Mouse (Mus musculus) CH12.LX (cell line): ENCODE results near the gene Nos1. TPM values are rescaled to one million over a fixed set of nuclear protein-coding genes. Genes with fewer than 3 reads are reported as not detected.

Experiments used
- DNase-seq: peaks from one replicate; pipeline ENCODE4 v3.0.0-alpha.2; 2013; ENCODE audit errors: extremely low read depth
- H3K27ac ChIP-seq: 2 replicates; pipeline ENCODE4 v1.5.1; 2012; ENCODE audit warnings: low read depth, mild to moderate bottlenecking, control low read depth, moderate library complexity; ENCODE audit not compliant: insufficient read depth
- H3K27me3 ChIP-seq: replicated peaks from 2 replicates; pipeline ENCODE3; 2012; ENCODE audit warnings: inconsistent platforms
- H3K36me3 ChIP-seq, 2 experiments: replicated peaks in 1 of 2; 2 replicates each; pipeline versions ENCODE3 to v1.6.1; 2012; ENCODE audit warnings: inconsistent platforms in 1 of 2, low read length in 1 of 2, mild to moderate bottlenecking in 1 of 2, mixed read lengths in 1 of 2, moderate library complexity in 1 of 2; ENCODE audit not compliant: control insufficient read depth in 1 of 2, insufficient read depth in 1 of 2
- H3K4me1 ChIP-seq, 2 experiments: 2 replicates each; pipeline ENCODE4 v1.6.1; 2012; ENCODE audit warnings: inconsistent platforms in 1 of 2, moderate library complexity in 1 of 2; ENCODE audit not compliant: insufficient read depth in 2 of 2, control insufficient read depth in 1 of 2
- H3K4me2 ChIP-seq: 2 replicates; pipeline ENCODE4 v1.6.1; 2012; ENCODE audit warnings: low read depth, mild to moderate bottlenecking, control low read depth; ENCODE audit not compliant: poor library complexity, insufficient read depth, severe bottlenecking
- H3K4me3 ChIP-seq, 3 experiments: fragments of 150-350 bp in 1 of 3; sonication (generic) in 1 of 3; replicated peaks in 1 of 3; 2 replicates each; pipeline versions ENCODE3 to v1.5.1; 2011 to 2012; ENCODE audit warnings: low read depth in 2 of 3, low read length in 2 of 3, mild to moderate bottlenecking in 2 of 3, moderate library complexity in 2 of 3, control low read depth in 1 of 3, improper control_type of control experiment in 1 of 3, inconsistent platforms in 1 of 3, mixed read lengths in 1 of 3; ENCODE audit not compliant: poor library complexity in 1 of 3
- H3K79me2 ChIP-seq: replicated peaks from 2 replicates; pipeline ENCODE4 v1.6.1; 2012; ENCODE audit warnings: mild to moderate bottlenecking, moderate library complexity; ENCODE audit not compliant: control insufficient read depth, poor library complexity, insufficient read depth, severe bottlenecking; ENCODE audit errors: extremely low read depth
- H3K9ac ChIP-seq: 2 replicates; pipeline ENCODE4 v1.6.1; 2012; ENCODE audit warnings: low read depth, mild to moderate bottlenecking, control low read depth, moderate library complexity; ENCODE audit not compliant: insufficient read depth
- H3K9me3 ChIP-seq: replicated peaks from 2 replicates; pipeline ENCODE3; 2012; ENCODE audit warnings: low read length, inconsistent platforms, mixed read lengths
- BHLHE40 ChIP-seq: IDR thresholded peaks from 2 replicates; pipeline ENCODE4 v1.6.1; 2011; ENCODE audit warnings: mild to moderate bottlenecking, low read depth, low read length, improper control_type of control experiment
- E2F4 ChIP-seq: IDR thresholded peaks from 2 replicates; pipeline ENCODE4 v1.6.1; 2011; ENCODE audit warnings: low read depth, low read length, improper control_type of control experiment; ENCODE audit not compliant: insufficient replicate concordance
- ELF1 ChIP-seq: IDR thresholded peaks from 2 replicates; pipeline ENCODE4 v1.6.1; 2014; ENCODE audit warnings: low read depth, mild to moderate bottlenecking, inconsistent platforms, low read length, improper control_type of control experiment
- EP300 ChIP-seq: IDR thresholded peaks from 2 replicates; pipeline ENCODE4 v1.6.1; 2011; ENCODE audit warnings: low read length, improper control_type of control experiment
- ETS1 ChIP-seq: conservative IDR thresholded peaks from 2 replicates; pipeline ENCODE4 v1.6.1; 2012; ENCODE audit warnings: low read depth, mild to moderate bottlenecking, inconsistent platforms, low read length, improper control_type of control experiment, moderate library complexity
- GABPA ChIP-seq: IDR thresholded peaks from 2 replicates; pipeline ENCODE4 v1.6.1; 2012; ENCODE audit warnings: low read depth, low read length, improper control_type of control experiment, inconsistent platforms; ENCODE audit not compliant: insufficient replicate concordance
- HCFC1 ChIP-seq: IDR thresholded peaks from 2 replicates; pipeline ENCODE4 v1.6.1; 2012; ENCODE audit warnings: low read depth, mild to moderate bottlenecking, inconsistent platforms, low read length, improper control_type of control experiment
- IRF4 ChIP-seq: IDR thresholded peaks from 2 replicates; pipeline ENCODE4 v1.6.1; 2014; ENCODE audit warnings: low read depth, mild to moderate bottlenecking, inconsistent platforms, low read length, improper control_type of control experiment
- JUN ChIP-seq: IDR thresholded peaks from 2 replicates; pipeline ENCODE4 v1.6.1; 2011; ENCODE audit warnings: low read depth, mild to moderate bottlenecking, low read length, improper control_type of control experiment, moderate library complexity; ENCODE audit not compliant: insufficient read depth
- JUND ChIP-seq: conservative IDR thresholded peaks from 2 replicates; pipeline ENCODE4 v1.6.1; 2011; ENCODE audit warnings: low read depth, low read length, improper control_type of control experiment
- KAT2A ChIP-seq: IDR thresholded peaks from 2 replicates; pipeline ENCODE4 v1.6.1; 2012; ENCODE audit warnings: low read length, improper control_type of control experiment, inconsistent platforms; ENCODE audit not compliant: insufficient replicate concordance
- MAFK ChIP-seq: IDR thresholded peaks from 2 replicates; pipeline ENCODE4 v1.6.1; 2011; ENCODE audit warnings: low read length, improper control_type of control experiment; ENCODE audit not compliant: insufficient replicate concordance
- MXI1 ChIP-seq: IDR thresholded peaks from 2 replicates; pipeline ENCODE4 v1.6.1; 2011; ENCODE audit warnings: mild to moderate bottlenecking, low read depth, low read length, improper control_type of control experiment
- MYC ChIP-seq: IDR thresholded peaks from 2 replicates; pipeline ENCODE4 v1.6.1; 2011; ENCODE audit warnings: low read depth, mild to moderate bottlenecking, improper control_type of control experiment, low read length
- NELFE ChIP-seq: IDR thresholded peaks from 2 replicates; pipeline ENCODE4 v1.6.1; 2011; ENCODE audit warnings: low read depth, low read length, improper control_type of control experiment
- NRF1 ChIP-seq: IDR thresholded peaks from 2 replicates; pipeline ENCODE4 v1.6.1; 2014; ENCODE audit warnings: low read depth, mild to moderate bottlenecking, inconsistent platforms, low read length, improper control_type of control experiment, moderate library complexity
- PAX5 ChIP-seq: IDR thresholded peaks from 2 replicates; pipeline ENCODE4 v1.6.1; 2012; ENCODE audit warnings: low read length, inconsistent platforms, mixed read lengths
- POLR2A ChIP-seq: IDR thresholded peaks from 2 replicates; pipeline ENCODE4 v1.6.1; 2011; ENCODE audit warnings: low read depth, mild to moderate bottlenecking, improper control_type of control experiment, low read length
- RCOR1 ChIP-seq: conservative IDR thresholded peaks from 2 replicates; pipeline ENCODE4 v1.6.1; 2012; ENCODE audit warnings: low read depth, mild to moderate bottlenecking, inconsistent platforms, low read length, improper control_type of control experiment
- SMC3 ChIP-seq: IDR thresholded peaks from 2 replicates; pipeline ENCODE4 v1.6.1; 2011; ENCODE audit warnings: low read depth, low read length, improper control_type of control experiment
- TBP ChIP-seq: conservative IDR thresholded peaks from 2 replicates; pipeline ENCODE4 v1.6.1; 2011; ENCODE audit warnings: low read depth, low read length, improper control_type of control experiment
- TCF12 ChIP-seq: IDR thresholded peaks from 2 replicates; pipeline ENCODE4 v1.6.1; 2014; ENCODE audit warnings: low read depth, mild to moderate bottlenecking, inconsistent platforms, low read length, improper control_type of control experiment
- USF1 ChIP-seq: IDR thresholded peaks from 2 replicates; pipeline ENCODE4 v1.6.1; 2014; ENCODE audit warnings: low read depth, mild to moderate bottlenecking, inconsistent platforms, low read length, improper control_type of control experiment
- dilution Hi-C: fragments of 300-500 bp; cut with MboI; formaldehyde crosslinking; loops from 2 replicates; pipeline ENCODE4 v1.14.3; 2020; ENCODE audit warnings: low sequenced_read_pairs; ENCODE audit not compliant: extremely low pct_unique_long_range_greater_than_20kb, extremely low pct_ligation_motif_present
- in situ Hi-C: fragments of 300-500 bp; cut with MboI; formaldehyde crosslinking; loops from 3 replicates; pipeline ENCODE4 v1.14.3; 2019; ENCODE audit warnings: low sequenced_read_pairs, low pct_ligation_motif_present, low pct_unique_long_range_greater_than_20kb, mixed read lengths
- polyA plus RNA-seq: library from polyadenylated mRNA; unstranded; fragments of >175 nt; gene quantifications from 2 replicates; pipeline ENCODE4 v1.2.1, GENCODE M21; 2012; ENCODE audit warnings: low read depth; ENCODE audit not compliant: insufficient read length
- total RNA-seq, 2 experiments: library from RNA; depleted of rRNA; stranded (reverse); fragments of 300-350 nt in 1 of 2; fragments of >200 nt in 1 of 2; gene quantifications; 2 replicates each; pipeline ENCODE4 v1.2.3; 2012 to 2014

The Nos1 gene
- total and polyA plus RNA-seq, 3 experiments = 2.4 to 17.0 (median 5.6) TPM

DNA sequence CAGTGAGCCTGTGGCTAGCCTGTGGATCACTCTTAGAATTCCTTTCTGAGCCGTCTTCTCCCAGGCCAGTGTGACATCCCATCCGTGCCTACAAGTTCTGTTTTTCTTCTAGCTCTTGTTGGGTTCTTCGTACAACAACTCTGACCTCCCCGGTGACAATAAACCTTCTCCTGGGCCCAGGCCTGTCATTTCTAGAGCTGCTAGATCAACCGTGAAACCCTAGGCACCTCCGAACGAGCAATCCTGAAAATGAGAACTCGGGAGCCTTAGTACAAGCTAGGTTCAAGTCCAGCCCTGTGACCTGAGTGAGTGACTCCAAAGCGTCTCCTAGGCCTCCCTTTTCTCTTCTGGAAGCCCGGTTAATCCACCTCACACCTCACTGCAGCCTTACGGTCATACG is 69.6 kb downstream of the Nos1 start:
- H3K4me3 ChIP-seq = no peak overlapping the region
- in situ Hi-C loops = no loop called here
- DNase-seq = peak; percentile 76
- no peaks in the 10 kb centered on the region for H3K36me3 ChIP-seq
- H3K4me1 ChIP-seq = peaks cover 9 to 33% of the 10 kb centered on the region in 2 experiments
- H3K9ac ChIP-seq = no peak overlapping the region
- no peaks in the 10 kb centered on the region for H3K27me3 ChIP-seq
- peak overlapping the region; percentile 29; the same call in 1 of the 2 replicates for H3K27ac ChIP-seq
- no peaks in the 10 kb centered on the region for H3K9me3 ChIP-seq
- H3K79me2 ChIP-seq = no peaks in the 10 kb centered on the region
- H3K4me2 ChIP-seq = peak overlapping the region; percentile 64
- dilution Hi-C loops = no loop called here
- TF ChIP-seq PAX5 (no peak), IRF4 (peak; percentile 97), MAFK (0 out of 2 replicates have a peak, but pooled peaks have one; percentile 28), JUND (peak; percentile 81), JUN (peak; percentile 77), USF1 (no peak), ELF1 (no peak), MXI1 (peak; percentile 4; the same call in 1 of the 2 replicates), MYC (0 out of 2 replicates have a peak, but pooled peaks have one; percentile 22), RCOR1 (no peak), NELFE (no peak), BHLHE40 (peak; percentile 58; the same call in 1 of the 2 replicates), ETS1 (peak; percentile 48; the same call in 1 of the 2 replicates), KAT2A (no peak), EP300 (peak; percentile 88), TCF12 (0 out of 2 replicates have a peak, but pooled peaks have one; percentile 19), TBP (no peak), SMC3 (peak; percentile 15)

GRCm38 (mm10) chr5:117853741-117854140 is 72.9 kb downstream of the Nos1 start:
- Histone ChIP-seq H3K4me2 (no peak overlapping the region; the same call in 1 of the 2 replicates), H3K27me3 (peaks cover 2% of the 10 kb centered on the region), H3K9ac (no peak overlapping the region), H3K4me3 (no peak overlapping the region), H3K79me2 (no peaks in the 10 kb centered on the region), H3K4me1 (peaks cover 9 to 28% of the 10 kb centered on the region in 2 experiments), H3K27ac (no peak overlapping the region), H3K36me3 (no peaks in the 10 kb centered on the region), H3K9me3 (no peaks in the 10 kb centered on the region)
- TF ChIP-seq HCFC1 = no peak
- no peak for TF ChIP-seq PAX5
- TF ChIP-seq TBP = no peak
- no peak for TF ChIP-seq RCOR1
- no peak for TF ChIP-seq ETS1
- TF ChIP-seq MYC = no peak
- no peak for TF ChIP-seq POLR2A
- no peak for TF ChIP-seq JUND
- no peak for TF ChIP-seq GABPA
- TF ChIP-seq USF1 = no peak
- TF ChIP-seq E2F4 = no peak
- TF ChIP-seq NRF1 = no peak
- dilution Hi-C loops (no loop called here), in situ Hi-C loops (no loop called here)
- no peak for DNase-seq
